Mouse (Mus musculus): ENCODE results near the gene Irf2bp1. TPM values are rescaled to one million over a fixed set of nuclear protein-coding genes. Genes with fewer than 3 reads are reported as not detected.
A peak's percentile ranks its signal among the peaks of the same experiment; 100 is the strongest.

Gene Irf2bp1
- total RNA-seq, 2 experiments from 2014 or later = 20.4 to 24.0 TPM

GRCm38 (mm10) chr7:19000421-19000820, 3.4 kb upstream of the Irf2bp1 start:
- no peak for DNase-seq

GRCm38 (mm10) chr7:19001066-19001806, 2.6 kb upstream of the Irf2bp1 start:
- peak; percentile 56 for DNase-seq

- DNase-seq = no peak
These were observed 2.1 kb upstream of the Irf2bp1 start for GRCm38 (mm10) chr7:19001807-19002085.

- DNase-seq = no peak
These were observed 1.7 kb upstream of the Irf2bp1 start for GRCm38 (mm10) chr7:19002115-19002514.

- peak; percentile 50 for DNase-seq
These were observed 871 bp upstream of the Irf2bp1 start for GRCm38 (mm10) chr7:19002848-19003498.

GRCm38 (mm10) chr7:19004631-19005079, 811 bp downstream of the Irf2bp1 start:
- peak; percentile 51 for DNase-seq

GRCm38 (mm10) chr7:19005417-19006121, 1.7 kb downstream of the Irf2bp1 start:
- DNase-seq = no peak

GRCm38 (mm10) chr7:19006476-19006875, 2.6 kb downstream of the Irf2bp1 start:
- peak; percentile 76 for DNase-seq

- no peak for DNase-seq
These were observed 3.5 kb downstream of the Irf2bp1 start for GRCm38 (mm10) chr7:19007026-19007977.

GRCm38 (mm10) chr7:19010581-19010980, 6.7 kb downstream of the Irf2bp1 start:
- DNase-seq = no peak

- DNase-seq = peak; percentile 47
These were observed 8.3 kb downstream of the Irf2bp1 start for GRCm38 (mm10) chr7:19012025-19012621.

- DNase-seq = no peak
These were observed 9.0 kb downstream of the Irf2bp1 start for GRCm38 (mm10) chr7:19012882-19013281.

- no peak for DNase-seq
These were observed 10.6 kb downstream of the Irf2bp1 start for GRCm38 (mm10) chr7:19014452-19014851.

- DNase-seq = no peak
These were observed 12.2 kb downstream of the Irf2bp1 start for GRCm38 (mm10) chr7:19016042-19016441.

- DNase-seq = no peak
These were observed 14.1 kb downstream of the Irf2bp1 start for GRCm38 (mm10) chr7:19017909-19018308.

GRCm38 (mm10) chr7:19021048-19021447, 17.2 kb downstream of the Irf2bp1 start:
- DNase-seq = no peak

- no peak for DNase-seq
These were observed 18.5 kb downstream of the Irf2bp1 start for GRCm38 (mm10) chr7:19022189-19022958.

- peak; percentile 66 for DNase-seq
These were observed 19.5 kb downstream of the Irf2bp1 start, which contains the start of gene Foxa3 for GRCm38 (mm10) chr7:19023357-19023814. Foxa3 (minus strand) TSS chr7:19023538.

GRCm38 (mm10) chr7:19024096-19024506, 20.3 kb downstream of the Irf2bp1 start, which contains the start of gene Sympk:
Sympk (plus strand) TSS chr7:19024377.
- peak; percentile 94 for DNase-seq

- peak; percentile 43 for DNase-seq
These were observed 20.9 kb downstream of the Irf2bp1 start for GRCm38 (mm10) chr7:19024581-19025255.

All from gastrocnemius, postnatal 10 days (tissue).